Mouse (Mus musculus): ENCODE measurements around the gene Ttll11. TPM values are rescaled to one million over a fixed set of nuclear protein-coding genes. Genes with fewer than 3 reads are reported as not detected.

The Ttll11 gene
- polyA plus RNA-seq, 2 experiments = 1.2 to 2.5 TPM

DNA sequence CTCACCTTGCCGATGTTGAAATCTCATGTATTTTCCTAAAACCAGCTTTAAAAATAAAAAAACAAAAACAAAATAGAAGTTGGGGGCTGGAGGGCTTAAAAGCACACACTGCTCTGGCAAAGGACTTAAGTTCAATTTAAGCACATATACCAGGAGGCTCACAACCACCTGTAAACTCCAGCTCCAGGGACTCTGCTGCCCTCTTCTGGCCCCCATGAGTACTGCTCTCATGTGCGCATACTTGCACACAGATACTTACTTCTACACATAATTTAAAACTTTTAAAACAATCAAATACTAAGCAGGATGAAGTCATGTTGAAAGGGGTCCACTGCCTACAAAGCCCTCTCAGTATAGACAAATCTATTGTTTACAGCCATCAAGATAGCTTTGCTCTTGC lies 244.7 kb downstream of the Ttll11 start:
- no peak for TF ChIP-seq POLR2A (IDR thresholded peaks at IDR 0.05; ENCODE audit: borderline replicate concordance, extremely low read depth, insufficient read depth, insufficient read length)
- ATAC-seq (ENCODE audit: low FRiP score, low read depth) (no peak), DNase-seq (ENCODE audit: low spot score) (no peak)
- 95% methylated on average over 2 of the region's 2 CpGs for whole genome bisulfite sequencing
- H3K9ac ChIP-seq (ENCODE audit: low read depth, low read length, severe bottlenecking) = no peak overlapping the region
- H3K4me3 ChIP-seq (replicated peaks; ENCODE audit: low read length) = no peak overlapping the region
- peaks cover 8% of the 10 kb centered on the region for H3K4me1 ChIP-seq (ENCODE audit: control insufficient read depth, insufficient read depth, low read length)
- H3K9me3 ChIP-seq (ENCODE audit: control insufficient read depth, low read length) = 0 out of 2 replicates have a peak, but pooled peaks cover 4% of the 10 kb centered on the region
- H3K27me3 ChIP-seq (ENCODE audit: control insufficient read depth, insufficient read depth, low read length) = no peaks in the 10 kb centered on the region
- peaks cover 21% of the 10 kb centered on the region for H3K36me3 ChIP-seq (ENCODE audit: control insufficient read depth, insufficient read depth, low read length)
- no peak overlapping the region for H3K27ac ChIP-seq (replicated peaks; ENCODE audit: low read depth, low read length)
- H3K4me2 ChIP-seq (replicated peaks; ENCODE audit: low read depth, low read length, severe bottlenecking) = no peak overlapping the region

GRCm38 (mm10) chr2:35731671-35732449 lies 247.9 kb downstream of the Ttll11 start:
- H3K36me3 ChIP-seq (ENCODE audit: control insufficient read depth, insufficient read depth, low read length) = peaks cover 52% of the 10 kb centered on the region
- no peak overlapping the region for H3K9ac ChIP-seq (ENCODE audit: low read depth, low read length, severe bottlenecking)
- DNase-seq (ENCODE audit: low spot score) (no peak), ATAC-seq (ENCODE audit: low FRiP score, low read depth) (no peak)
- H3K4me3 ChIP-seq (replicated peaks; ENCODE audit: low read length) = no peak overlapping the region
- H3K4me2 ChIP-seq (replicated peaks; ENCODE audit: low read depth, low read length, severe bottlenecking) = no peak overlapping the region
- H3K4me1 ChIP-seq (ENCODE audit: control insufficient read depth, insufficient read depth, low read length) = peaks cover 8% of the 10 kb centered on the region; the same call in 1 of the 2 replicates
- 73% methylated on average over 18 of the region's 18 CpGs for WGBS
- H3K9me3 ChIP-seq (ENCODE audit: control insufficient read depth, low read length) = 0 out of 2 replicates have a peak, but pooled peaks cover 4% of the 10 kb centered on the region
- H3K27ac ChIP-seq (replicated peaks; ENCODE audit: low read depth, low read length) = no peak overlapping the region
- H3K27me3 ChIP-seq (ENCODE audit: control insufficient read depth, insufficient read depth, low read length) = no peaks in the 10 kb centered on the region
- no peak for TF ChIP-seq POLR2A (IDR thresholded peaks at IDR 0.05; ENCODE audit: borderline replicate concordance, extremely low read depth, insufficient read depth, insufficient read length)

DNA sequence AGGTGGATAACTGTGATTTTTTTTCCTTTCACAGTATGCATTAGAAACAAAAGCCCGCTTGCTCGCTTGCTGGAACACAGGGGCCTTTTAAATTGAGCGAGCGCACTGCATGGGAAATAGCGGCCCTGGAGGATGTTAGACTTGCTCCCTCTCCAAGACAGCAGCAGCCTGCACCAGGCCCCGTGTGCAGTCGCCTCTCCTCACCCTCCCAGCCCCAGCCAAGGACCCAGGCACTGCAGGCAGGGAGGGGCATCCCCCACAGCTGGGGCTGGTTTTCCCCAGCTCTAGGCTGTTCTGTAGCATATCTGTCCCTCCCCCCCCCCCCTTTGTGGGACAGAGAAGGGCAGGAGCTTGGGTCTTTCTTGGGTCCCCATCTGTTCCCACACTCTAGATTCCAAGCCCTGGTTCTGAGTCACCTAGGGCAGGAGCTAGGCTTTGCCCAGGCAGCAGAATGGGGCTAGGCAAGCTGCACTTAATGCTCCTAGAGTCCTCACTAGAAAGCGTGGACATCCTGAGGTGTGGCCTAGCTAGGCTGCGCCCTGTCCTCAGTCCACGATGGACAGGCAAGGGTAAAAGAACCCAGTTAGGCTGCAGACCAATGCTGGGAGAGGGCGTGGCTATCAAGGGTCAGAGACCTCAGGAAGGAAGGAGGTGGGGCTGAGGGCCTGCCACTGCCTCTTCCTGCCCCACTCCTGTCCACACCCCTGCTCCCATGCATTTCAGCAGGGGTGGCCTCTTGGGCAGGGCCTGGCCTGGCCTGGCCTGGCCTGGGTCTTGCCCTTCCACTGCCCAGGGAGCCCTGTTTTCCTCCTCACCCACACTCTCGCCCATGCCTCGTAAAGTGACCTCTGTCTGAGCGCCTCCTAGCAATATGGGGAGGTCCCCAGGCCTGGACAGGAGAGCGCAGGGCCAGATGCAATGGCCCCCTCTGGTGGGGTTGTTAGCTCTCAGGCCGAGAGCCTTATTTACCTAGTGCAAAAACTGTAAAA lies 250.3 kb downstream of the Ttll11 start:
- H3K36me3 ChIP-seq (ENCODE audit: control insufficient read depth, insufficient read depth, low read length) = peaks cover 70% of the 10 kb centered on the region
- peak; percentile 25 for ATAC-seq (ENCODE audit: low FRiP score, low read depth)
- H3K9me3 ChIP-seq (ENCODE audit: control insufficient read depth, low read length) = no peaks in the 10 kb centered on the region
- H3K4me3 ChIP-seq (replicated peaks; ENCODE audit: low read length) = no peak overlapping the region
- H3K4me1 ChIP-seq (ENCODE audit: control insufficient read depth, insufficient read depth, low read length) = peaks cover 8% of the 10 kb centered on the region; the same call in 1 of the 2 replicates
- H3K27ac ChIP-seq (replicated peaks; ENCODE audit: low read depth, low read length) = peak overlapping the region; percentile 15; the same call in 1 of the 2 replicates
- H3K27me3 ChIP-seq (ENCODE audit: control insufficient read depth, insufficient read depth, low read length) = no peaks in the 10 kb centered on the region
- no peak overlapping the region for H3K4me2 ChIP-seq (replicated peaks; ENCODE audit: low read depth, low read length, severe bottlenecking)
- 39% methylated on average over 16 of the region's 16 CpGs for WGBS
- DNase-seq (ENCODE audit: low spot score) = peak; percentile 12
- H3K9ac ChIP-seq (ENCODE audit: low read depth, low read length, severe bottlenecking) = no peak overlapping the region
- TF ChIP-seq POLR2A (IDR thresholded peaks at IDR 0.05; ENCODE audit: borderline replicate concordance, extremely low read depth, insufficient read depth, insufficient read length) = no peak

DNA sequence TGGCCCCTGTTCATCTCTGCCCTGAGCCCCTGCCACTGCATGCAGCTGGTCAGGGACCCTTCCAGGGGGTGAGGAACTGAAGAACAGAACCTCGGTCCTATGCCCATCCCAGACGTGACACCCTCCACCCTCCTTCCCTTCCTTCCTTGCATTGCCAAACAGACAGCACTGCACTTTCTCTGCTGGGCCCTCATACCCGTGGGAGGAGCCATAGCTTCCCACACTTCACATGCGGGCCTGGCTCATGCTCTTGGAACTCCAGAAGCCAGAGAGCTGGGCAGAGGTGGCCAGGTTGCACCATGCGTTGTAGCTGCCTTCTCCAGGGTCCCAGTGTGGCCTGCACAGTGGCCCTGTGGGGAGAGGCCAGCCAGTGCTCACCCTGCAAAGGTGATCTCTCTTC lies 251.1 kb downstream of the Ttll11 start:
- H3K36me3 ChIP-seq (ENCODE audit: control insufficient read depth, insufficient read depth, low read length) = peaks cover 75% of the 10 kb centered on the region
- DNase-seq (ENCODE audit: low spot score) = no peak
- no peak overlapping the region for H3K4me2 ChIP-seq (replicated peaks; ENCODE audit: low read depth, low read length, severe bottlenecking)
- H3K4me3 ChIP-seq (replicated peaks; ENCODE audit: low read length) = no peak overlapping the region
- ATAC-seq (ENCODE audit: low FRiP score, low read depth) = no peak
- peak overlapping the region; percentile 15; the same call in 1 of the 2 replicates for H3K27ac ChIP-seq (replicated peaks; ENCODE audit: low read depth, low read length)
- H3K4me1 ChIP-seq (ENCODE audit: control insufficient read depth, insufficient read depth, low read length) = peaks cover 8% of the 10 kb centered on the region; the same call in 1 of the 2 replicates
- H3K9ac ChIP-seq (ENCODE audit: low read depth, low read length, severe bottlenecking) = no peak overlapping the region
- WGBS = 36% methylated on average over 5 of the region's 5 CpGs
- no peak for TF ChIP-seq POLR2A (IDR thresholded peaks at IDR 0.05; ENCODE audit: borderline replicate concordance, extremely low read depth, insufficient read depth, insufficient read length)
- no peaks in the 10 kb centered on the region for H3K9me3 ChIP-seq (ENCODE audit: control insufficient read depth, low read length)
- H3K27me3 ChIP-seq (ENCODE audit: control insufficient read depth, insufficient read depth, low read length) = no peaks in the 10 kb centered on the region

DNA sequence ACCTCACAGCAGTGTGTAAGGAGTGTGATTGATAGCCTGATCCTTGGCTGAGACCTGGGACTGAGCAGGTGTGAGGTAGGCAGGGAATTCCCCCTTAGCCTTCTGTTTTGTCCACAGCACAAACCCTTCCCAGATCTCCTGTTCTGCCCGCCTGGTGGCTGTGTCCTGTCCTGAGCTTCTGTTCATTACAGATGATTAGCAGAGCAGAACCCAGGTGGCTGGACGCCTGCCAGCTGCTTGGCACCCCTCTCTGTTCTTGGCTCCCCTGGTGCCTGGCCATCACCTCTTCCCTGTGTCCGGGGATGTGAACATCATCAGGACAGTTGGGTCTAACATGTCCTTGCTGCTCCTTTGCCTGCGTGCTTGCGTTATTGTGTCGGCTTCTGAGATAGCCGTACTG lies 256.0 kb downstream of the Ttll11 start:
- ATAC-seq (ENCODE audit: low FRiP score, low read depth) = no peak
- H3K4me2 ChIP-seq (replicated peaks; ENCODE audit: low read depth, low read length, severe bottlenecking) = no peak overlapping the region
- no peak for TF ChIP-seq POLR2A (IDR thresholded peaks at IDR 0.05; ENCODE audit: borderline replicate concordance, extremely low read depth, insufficient read depth, insufficient read length)
- no peaks in the 10 kb centered on the region for H3K9me3 ChIP-seq (ENCODE audit: control insufficient read depth, low read length)
- 87% methylated on average over 7 of the region's 7 CpGs for WGBS
- no peak overlapping the region for H3K4me3 ChIP-seq (replicated peaks; ENCODE audit: low read length)
- no peaks in the 10 kb centered on the region for H3K27me3 ChIP-seq (ENCODE audit: control insufficient read depth, insufficient read depth, low read length)
- no peaks in the 10 kb centered on the region for H3K4me1 ChIP-seq (ENCODE audit: control insufficient read depth, insufficient read depth, low read length)
- DNase-seq (ENCODE audit: low spot score) = no peak
- no peak overlapping the region for H3K27ac ChIP-seq (replicated peaks; ENCODE audit: low read depth, low read length)
- no peak overlapping the region for H3K9ac ChIP-seq (ENCODE audit: low read depth, low read length, severe bottlenecking)
- peaks cover 90% of the 10 kb centered on the region for H3K36me3 ChIP-seq (ENCODE audit: control insufficient read depth, insufficient read depth, low read length)
